Mouse (Mus musculus): ENCODE results near the gene Grm7. TPM values are rescaled to one million over a fixed set of nuclear protein-coding genes. Genes with fewer than 3 reads are reported as not detected.
A peak's percentile ranks its signal among the peaks of the same experiment; 100 is the strongest.

Grm7 gene
- total and polyA plus RNA-seq, 2 experiments from 2014 or later, result 28.5 to 51.9 TPM

GRCm38 (mm10) chr6:111293505-111294001 is 648.2 kb downstream of the Grm7 start:
- Histone ChIP-seq H3K27ac (ENCODE audit: low read depth, low read length) (no peak overlapping the region), H3K36me3 (ENCODE audit: insufficient read depth, low read length) (no peaks in the 10 kb centered on the region), H3K9me3 (ENCODE audit: low read length) (no peaks in the 10 kb centered on the region), H3K27me3 (ENCODE audit: insufficient read depth, low read length) (no peaks in the 10 kb centered on the region), H3K4me3 (ENCODE audit: low read depth, low read length) (no peak overlapping the region), H3K4me1 (ENCODE audit: insufficient read depth, low read length) (no peaks in the 10 kb centered on the region; the same call in 1 of the 2 replicates), H3K4me2 (ENCODE audit: low read depth, low read length, poor library complexity, severe bottlenecking) (no peak overlapping the region), H3K9ac (replicated peaks; ENCODE audit: low read length, poor library complexity, severe bottlenecking) (no peak overlapping the region)
- ATAC-seq (ENCODE audit: low FRiP score), result peak; percentile 41; the same call in 1 of the 2 replicates
- peak; percentile 60 for DNase-seq (ENCODE audit: low spot score)
- 29% methylated on average over 5 of the region's 5 CpGs for WGBS
- no peak for TF ChIP-seq CTCF (IDR thresholded peaks at IDR 0.05)

DNA sequence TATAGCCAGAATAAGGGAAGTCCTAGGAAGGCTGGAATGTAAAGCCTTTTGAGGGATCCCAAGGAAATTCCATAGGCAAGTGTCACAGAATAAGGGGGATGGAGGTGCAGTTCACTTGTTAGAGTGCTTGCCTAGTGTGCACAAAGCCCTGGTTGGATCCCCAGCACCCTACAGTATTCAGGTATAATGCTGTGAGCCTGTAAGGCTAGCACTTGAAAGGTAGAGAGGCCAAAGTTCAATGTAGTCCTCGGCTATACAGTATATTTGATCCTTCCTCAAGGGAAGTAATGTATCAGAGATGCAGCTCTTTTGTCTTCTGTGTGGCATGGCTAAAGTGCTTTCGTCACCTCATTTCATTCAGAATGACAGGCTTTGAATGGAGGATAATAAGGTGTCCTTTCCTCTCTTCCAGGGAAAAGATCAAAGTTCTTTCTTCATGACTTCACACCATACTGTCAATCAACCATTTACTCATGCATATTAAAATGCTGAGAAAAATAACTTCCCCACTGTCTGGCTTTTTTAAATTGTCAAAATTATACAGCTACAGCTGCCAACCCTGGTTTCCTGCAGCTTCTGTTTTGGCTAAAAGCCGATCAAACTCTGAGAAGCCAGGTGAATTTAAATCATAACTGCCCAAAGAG is 658.7 kb downstream of the Grm7 start:
- TF ChIP-seq CTCF (IDR thresholded peaks at IDR 0.05), result no peak
- no peaks in the 10 kb centered on the region for H3K36me3 ChIP-seq (ENCODE audit: insufficient read depth, low read length)
- no peak overlapping the region for H3K4me3 ChIP-seq (ENCODE audit: low read depth, low read length)
- DNase-seq (ENCODE audit: low spot score), result no peak
- no peak overlapping the region for H3K9ac ChIP-seq (replicated peaks; ENCODE audit: low read length, poor library complexity, severe bottlenecking)
- ATAC-seq (ENCODE audit: low FRiP score), result no peak
- H3K4me2 ChIP-seq (ENCODE audit: low read depth, low read length, poor library complexity, severe bottlenecking), result no peak overlapping the region
- peak overlapping the region; percentile 28; the same call in 1 of the 2 replicates for H3K27ac ChIP-seq (ENCODE audit: low read depth, low read length)
- H3K9me3 ChIP-seq (ENCODE audit: low read length), result no peaks in the 10 kb centered on the region
- H3K4me1 ChIP-seq (ENCODE audit: insufficient read depth, low read length), result no peaks in the 10 kb centered on the region
- H3K27me3 ChIP-seq (ENCODE audit: insufficient read depth, low read length), result no peaks in the 10 kb centered on the region
- 17% methylated on average over 3 of the region's 3 CpGs for WGBS

- Histone ChIP-seq H3K4me1 (ENCODE audit: insufficient read depth, low read length) (no peaks in the 10 kb centered on the region), H3K36me3 (ENCODE audit: insufficient read depth, low read length) (no peaks in the 10 kb centered on the region), H3K27ac (ENCODE audit: low read depth, low read length) (no peak overlapping the region), H3K9ac (replicated peaks; ENCODE audit: low read length, poor library complexity, severe bottlenecking) (no peak overlapping the region), H3K27me3 (ENCODE audit: insufficient read depth, low read length) (no peaks in the 10 kb centered on the region), H3K4me3 (ENCODE audit: low read depth, low read length) (no peak overlapping the region), H3K4me2 (ENCODE audit: low read depth, low read length, poor library complexity, severe bottlenecking) (no peak overlapping the region), H3K9me3 (ENCODE audit: low read length) (no peaks in the 10 kb centered on the region)
- TF ChIP-seq CTCF (IDR thresholded peaks at IDR 0.05), result no peak
- DNase-seq (ENCODE audit: low spot score), result no peak
- WGBS, result 55% methylated on average over 1 of the region's 1 CpGs
- ATAC-seq (ENCODE audit: low FRiP score), result no peak
Measured at GRCm38 (mm10) chr6:111361681-111362080, 716.3 kb downstream of the Grm7 start.

DNA sequence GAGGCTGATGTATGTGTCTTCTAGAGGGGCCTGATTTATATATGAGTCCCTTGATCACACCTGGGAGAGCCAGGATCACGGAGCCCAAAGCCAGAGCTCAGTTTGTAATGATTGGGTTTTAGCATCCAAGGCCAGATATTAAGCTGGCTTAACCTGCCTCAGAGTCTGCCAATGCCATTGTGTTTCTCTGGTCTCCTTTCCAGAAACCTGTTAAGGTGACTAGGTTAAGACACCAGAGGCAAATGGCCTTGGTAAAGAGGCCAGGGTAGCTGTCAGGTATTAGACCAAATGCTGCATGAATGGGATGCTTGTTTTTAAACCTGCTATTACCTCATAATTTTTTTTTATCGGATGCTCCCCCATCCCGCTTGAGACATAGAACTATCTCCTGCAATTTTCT is 722.7 kb downstream of the Grm7 start:
- 0 out of 2 replicates have a peak, but pooled peaks cover 2% of the 10 kb centered on the region for H3K4me1 ChIP-seq (ENCODE audit: insufficient read depth, low read length)
- H3K36me3 ChIP-seq (ENCODE audit: insufficient read depth, low read length), result no peaks in the 10 kb centered on the region
- no peak for TF ChIP-seq CTCF (IDR thresholded peaks at IDR 0.05)
- no peak for DNase-seq (ENCODE audit: low spot score)
- no peak overlapping the region for H3K27ac ChIP-seq (ENCODE audit: low read depth, low read length)
- H3K4me2 ChIP-seq (ENCODE audit: low read depth, low read length, poor library complexity, severe bottlenecking), result no peak overlapping the region
- 92% methylated on average over 3 of the region's 3 CpGs for WGBS
- H3K4me3 ChIP-seq (ENCODE audit: low read depth, low read length), result no peak overlapping the region
- H3K9ac ChIP-seq (replicated peaks; ENCODE audit: low read length, poor library complexity, severe bottlenecking), result no peak overlapping the region
- no peaks in the 10 kb centered on the region for H3K27me3 ChIP-seq (ENCODE audit: insufficient read depth, low read length)
- ATAC-seq (ENCODE audit: low FRiP score), result no peak
- H3K9me3 ChIP-seq (ENCODE audit: low read length), result no peaks in the 10 kb centered on the region

- no peak for TF ChIP-seq CTCF (IDR thresholded peaks at IDR 0.05)
- H3K4me3 ChIP-seq (ENCODE audit: low read depth, low read length), result no peak overlapping the region
- WGBS, result 83% methylated on average over 3 of the region's 3 CpGs
Measured at GRCm38 (mm10) chr6:111368551-111368950, 723.2 kb downstream of the Grm7 start.

DNA sequence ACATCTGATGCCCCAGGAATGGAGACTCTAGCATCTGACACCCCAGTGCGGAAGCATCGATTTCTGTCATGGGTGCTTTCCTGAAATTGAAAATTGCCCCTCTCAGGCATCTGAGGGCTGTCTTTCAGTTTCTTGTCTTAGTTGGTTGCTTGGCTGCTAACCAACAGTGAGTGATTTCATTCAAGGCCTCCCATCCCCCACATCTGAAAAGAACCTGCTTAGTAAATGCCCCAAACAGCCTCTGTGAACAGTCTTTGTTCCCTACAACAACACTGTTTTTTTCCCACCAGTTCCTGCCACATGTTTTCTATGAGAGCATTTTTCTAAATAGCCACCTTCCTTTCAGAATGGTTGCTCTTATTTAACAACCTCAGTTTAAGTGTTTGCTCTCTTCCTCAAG is 723.6 kb downstream of the Grm7 start:
- Histone ChIP-seq H3K4me3 (ENCODE audit: low read depth, low read length) (no peak overlapping the region), H3K27ac (ENCODE audit: low read depth, low read length) (no peak overlapping the region), H3K9ac (replicated peaks; ENCODE audit: low read length, poor library complexity, severe bottlenecking) (no peak overlapping the region), H3K9me3 (ENCODE audit: low read length) (no peaks in the 10 kb centered on the region), H3K4me2 (ENCODE audit: low read depth, low read length, poor library complexity, severe bottlenecking) (no peak overlapping the region), H3K36me3 (ENCODE audit: insufficient read depth, low read length) (no peaks in the 10 kb centered on the region), H3K4me1 (ENCODE audit: insufficient read depth, low read length) (0 out of 2 replicates have a peak, but pooled peaks cover 3% of the 10 kb centered on the region), H3K27me3 (ENCODE audit: insufficient read depth, low read length) (no peaks in the 10 kb centered on the region)
- ATAC-seq (ENCODE audit: low FRiP score) (no peak), DNase-seq (ENCODE audit: low spot score) (peak; percentile 34)
- WGBS, result 73% methylated on average over 2 of the region's 2 CpGs
- no peak for TF ChIP-seq CTCF (IDR thresholded peaks at IDR 0.05)

More at GRCm38 (mm10) chr6:111368551-111368950, 723.2 kb downstream of the Grm7 start:
- H3K4me1 ChIP-seq (ENCODE audit: insufficient read depth, low read length), result 0 out of 2 replicates have a peak, but pooled peaks cover 3% of the 10 kb centered on the region
- DNase-seq (ENCODE audit: low spot score) (no peak), ATAC-seq (ENCODE audit: low FRiP score) (no peak)
- H3K27me3 ChIP-seq (ENCODE audit: insufficient read depth, low read length), result no peaks in the 10 kb centered on the region
- H3K27ac ChIP-seq (ENCODE audit: low read depth, low read length), result no peak overlapping the region
- no peak overlapping the region for H3K4me2 ChIP-seq (ENCODE audit: low read depth, low read length, poor library complexity, severe bottlenecking)
- no peaks in the 10 kb centered on the region for H3K36me3 ChIP-seq (ENCODE audit: insufficient read depth, low read length)
- no peak overlapping the region for H3K9ac ChIP-seq (replicated peaks; ENCODE audit: low read length, poor library complexity, severe bottlenecking)
- no peaks in the 10 kb centered on the region for H3K9me3 ChIP-seq (ENCODE audit: low read length)
